Mouse (Mus musculus): Measurements from ENCODE around the gene Neu4. TPM values are rescaled to one million over a fixed set of nuclear protein-coding genes. Genes with fewer than 3 reads are reported as not detected.
"Not testable (repeated sequence)": the region's sequence is repeated elsewhere in the genome, so short reads cannot be mapped to it uniquely, and the experiment has no call there.

Gene Neu4
- polyA plus RNA-seq, 1 experiment = not detected

DNA sequence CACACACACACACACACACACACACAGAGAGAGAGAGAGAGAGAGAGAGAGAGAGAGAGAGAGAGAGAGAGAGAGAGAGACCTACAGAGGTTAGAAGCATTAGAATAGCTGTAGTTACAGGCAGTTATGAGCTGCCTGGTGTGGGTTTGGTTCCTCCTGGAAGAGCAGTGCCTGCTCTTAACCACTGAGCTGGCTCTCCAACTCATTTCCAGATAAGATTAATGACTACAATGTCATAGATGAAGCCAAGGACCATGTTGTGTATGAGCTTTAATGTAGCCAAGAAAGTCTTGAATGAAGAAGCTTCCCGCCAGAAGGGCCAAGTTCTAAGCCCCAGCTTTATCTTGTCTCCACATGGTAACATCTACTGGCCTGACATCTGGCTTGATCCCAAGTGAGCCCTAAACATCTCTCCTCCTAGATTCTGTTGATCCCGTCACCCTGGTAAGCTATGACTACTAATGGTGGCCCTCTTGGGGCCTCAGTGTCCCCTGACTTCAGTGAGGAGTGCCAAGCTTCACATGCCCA, 12.9 kb downstream of the Neu4 start:
- Histone ChIP-seq H3K4me3 (ENCODE audit: insufficient read depth, low read depth, low read length) (no peak overlapping the region), H3K4me1 (ENCODE audit: control insufficient read depth, insufficient read depth, insufficient read length, low read length) (no peaks in the 10 kb centered on the region), H3K27ac (replicated peaks; ENCODE audit: low read depth, low read length) (no peak overlapping the region)

DNA sequence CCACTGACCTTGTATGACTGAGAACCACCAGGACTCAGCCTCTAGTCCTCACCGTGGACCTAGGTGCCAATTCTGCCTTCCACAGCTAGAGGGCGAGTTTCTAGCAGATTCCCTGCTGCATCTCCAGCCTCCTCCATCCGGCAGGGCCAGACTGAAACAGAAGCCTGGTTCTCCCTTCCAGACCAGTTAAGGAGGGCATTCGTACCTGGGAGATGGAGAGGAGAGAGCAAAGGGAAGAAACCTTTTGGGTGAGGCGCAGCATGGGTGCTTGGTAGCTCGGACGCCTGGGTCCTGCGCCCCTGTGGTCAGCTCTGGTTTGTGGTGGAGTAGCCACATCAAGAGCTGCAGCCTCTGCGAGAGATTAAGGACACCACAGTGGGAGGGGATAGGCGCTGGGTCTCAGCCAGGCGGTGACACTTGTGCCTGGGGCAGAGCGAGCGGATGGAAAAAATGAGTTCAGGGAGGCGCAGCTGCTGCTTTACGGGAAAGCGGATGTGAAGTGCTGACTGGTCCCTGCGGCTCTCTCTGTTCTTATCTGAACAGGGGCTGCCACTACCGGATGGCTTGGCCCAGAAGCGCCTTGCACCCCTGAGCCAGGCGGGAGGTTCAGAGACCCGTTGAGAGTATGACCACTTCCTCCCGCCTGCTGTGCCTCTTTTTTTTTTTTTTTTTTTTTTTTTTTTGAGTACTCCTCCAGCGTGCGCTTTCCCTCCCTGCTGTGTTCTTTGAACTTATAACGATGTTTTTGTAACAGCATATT, 14.9 kb downstream of the Neu4 start:
- Histone ChIP-seq H3K4me3 (ENCODE audit: insufficient read depth, low read depth, low read length) (peak overlapping the region; percentile 31), H3K27ac (replicated peaks; ENCODE audit: low read depth, low read length) (no peak overlapping the region), H3K4me1 (ENCODE audit: control insufficient read depth, insufficient read depth, insufficient read length, low read length) (no peaks in the 10 kb centered on the region)

DNA sequence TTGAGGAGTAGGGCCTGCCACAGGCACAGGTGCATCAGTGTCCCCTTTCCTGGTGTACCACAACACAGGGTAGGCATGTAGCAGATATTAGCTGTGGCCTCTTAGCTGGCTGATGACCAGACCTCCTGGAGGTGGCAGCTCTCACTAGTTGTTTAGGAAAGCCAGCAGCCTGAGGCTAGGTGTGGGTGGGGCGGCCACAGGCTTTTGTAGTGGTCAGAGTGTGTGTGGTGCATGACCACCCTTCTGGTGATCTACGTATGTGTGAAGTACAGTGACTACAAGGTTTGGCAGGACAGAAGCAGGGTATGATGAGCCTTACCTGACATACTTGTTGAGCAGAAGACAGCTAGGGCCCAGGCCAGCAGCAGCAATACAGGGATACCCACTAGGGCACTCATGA, 20.1 kb downstream of the Neu4 start:
- H3K27ac ChIP-seq (replicated peaks; ENCODE audit: low read depth, low read length) = no peak overlapping the region
- no peak overlapping the region for H3K4me3 ChIP-seq (ENCODE audit: insufficient read depth, low read depth, low read length)
- no peaks in the 10 kb centered on the region for H3K4me1 ChIP-seq (ENCODE audit: control insufficient read depth, insufficient read depth, insufficient read length, low read length)

DNA sequence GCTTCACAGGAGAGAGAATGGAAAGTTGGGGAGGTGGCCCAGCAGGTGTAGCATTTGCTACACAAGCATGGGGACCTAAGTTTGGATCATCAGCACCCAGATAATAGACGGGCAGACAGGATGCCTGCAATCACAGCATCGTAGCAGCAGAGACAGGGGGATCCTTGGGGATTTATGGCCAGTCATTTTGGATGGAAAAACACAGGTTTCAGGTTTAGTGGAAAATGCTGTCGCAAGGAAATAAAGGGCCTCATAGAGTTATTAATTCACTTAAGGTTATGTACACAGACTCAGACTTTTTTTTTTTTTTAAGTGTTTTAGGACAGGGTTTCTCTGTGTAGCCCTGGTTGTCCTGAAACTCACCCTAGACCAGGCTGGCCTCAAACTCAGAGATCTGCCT, 25.3 kb downstream of the Neu4 start:
- H3K4me1 ChIP-seq (ENCODE audit: control insufficient read depth, insufficient read depth, insufficient read length, low read length) = no peaks in the 10 kb centered on the region
- no peak overlapping the region for H3K27ac ChIP-seq (replicated peaks; ENCODE audit: low read depth, low read length)
- no peak overlapping the region for H3K4me3 ChIP-seq (ENCODE audit: insufficient read depth, low read depth, low read length)

DNA sequence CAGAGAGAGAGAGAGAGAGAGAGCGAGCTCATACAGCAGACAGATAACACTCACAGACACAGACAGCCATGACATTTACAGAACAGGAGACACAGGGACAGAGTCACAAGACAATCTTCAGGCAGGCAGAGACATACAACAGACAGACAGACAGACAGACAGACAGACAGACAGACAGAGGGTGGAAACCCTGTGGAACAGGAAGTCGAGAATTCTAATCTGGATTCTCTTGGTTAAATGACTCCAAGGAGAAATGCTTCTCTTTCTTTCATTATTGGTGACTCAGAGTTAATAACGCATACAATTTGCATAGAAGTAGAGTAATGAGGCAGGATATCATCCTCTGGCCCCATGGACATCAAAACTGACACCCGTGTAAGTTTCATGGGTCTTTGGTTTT, 26.3 kb downstream of the Neu4 start:
- no peak overlapping the region for H3K4me3 ChIP-seq (ENCODE audit: insufficient read depth, low read depth, low read length)
- no peaks in the 10 kb centered on the region for H3K4me1 ChIP-seq (ENCODE audit: control insufficient read depth, insufficient read depth, insufficient read length, low read length)
- H3K27ac ChIP-seq (replicated peaks; ENCODE audit: low read depth, low read length) = no peak overlapping the region

DNA sequence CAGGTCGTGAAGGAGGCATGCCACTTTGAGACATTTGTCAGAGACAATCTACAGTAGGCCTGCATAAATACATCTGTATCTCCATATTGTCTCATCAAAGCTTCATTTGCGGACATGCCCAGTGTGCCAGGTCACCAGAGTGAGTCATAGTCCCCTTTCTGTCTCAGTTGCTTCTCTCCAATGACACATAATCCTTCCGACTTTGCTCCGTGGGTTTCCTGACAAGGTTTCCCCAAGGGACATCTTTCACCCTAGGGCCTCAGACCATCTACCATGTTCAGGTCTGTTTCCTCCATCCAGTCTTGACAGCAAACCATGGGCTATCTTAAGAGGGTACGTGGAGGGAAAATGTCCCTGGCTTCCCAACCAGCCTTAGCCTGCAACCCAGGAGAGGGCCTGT, 30.9 kb downstream of the Neu4 start:
- H3K4me1 ChIP-seq (ENCODE audit: control insufficient read depth, insufficient read depth, insufficient read length, low read length) = no peaks in the 10 kb centered on the region
- no peak overlapping the region for H3K4me3 ChIP-seq (ENCODE audit: insufficient read depth, low read depth, low read length)
- H3K27ac ChIP-seq (replicated peaks; ENCODE audit: low read depth, low read length) = no peak overlapping the region

DNA sequence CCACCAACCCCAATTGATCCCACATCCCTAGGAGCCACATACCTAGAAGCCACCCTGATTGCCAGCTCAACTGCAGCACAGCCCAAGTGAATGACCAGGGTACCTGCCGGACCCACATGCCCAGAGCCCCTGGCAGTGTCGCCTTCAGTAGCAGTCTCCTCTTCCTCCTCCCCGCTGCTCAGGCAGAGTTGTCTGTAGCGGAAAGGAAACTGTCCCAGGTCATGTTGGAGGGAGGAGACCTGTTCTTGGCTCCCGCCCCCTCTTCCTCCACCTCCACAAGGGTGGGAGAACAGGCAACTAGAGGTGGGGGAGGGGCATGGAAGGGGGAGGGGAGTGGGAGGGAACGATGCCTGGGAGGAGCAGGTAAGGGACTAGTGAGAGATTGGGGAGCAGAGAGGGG, 32.1 kb downstream of the Neu4 start, which contains the start of gene Pdcd1:
TSS of gene Pdcd1 (minus strand) at position 181 of the 400 bp plus-strand sequence.
- H3K27ac ChIP-seq (replicated peaks; ENCODE audit: low read depth, low read length) = no peak within 1 kb of the TSS
- H3K4me1 ChIP-seq (ENCODE audit: control insufficient read depth, insufficient read depth, insufficient read length, low read length) = no peaks in the 10 kb centered on the region
- H3K4me3 ChIP-seq (ENCODE audit: insufficient read depth, low read depth, low read length) = no peak within 1 kb of the TSS

DNA sequence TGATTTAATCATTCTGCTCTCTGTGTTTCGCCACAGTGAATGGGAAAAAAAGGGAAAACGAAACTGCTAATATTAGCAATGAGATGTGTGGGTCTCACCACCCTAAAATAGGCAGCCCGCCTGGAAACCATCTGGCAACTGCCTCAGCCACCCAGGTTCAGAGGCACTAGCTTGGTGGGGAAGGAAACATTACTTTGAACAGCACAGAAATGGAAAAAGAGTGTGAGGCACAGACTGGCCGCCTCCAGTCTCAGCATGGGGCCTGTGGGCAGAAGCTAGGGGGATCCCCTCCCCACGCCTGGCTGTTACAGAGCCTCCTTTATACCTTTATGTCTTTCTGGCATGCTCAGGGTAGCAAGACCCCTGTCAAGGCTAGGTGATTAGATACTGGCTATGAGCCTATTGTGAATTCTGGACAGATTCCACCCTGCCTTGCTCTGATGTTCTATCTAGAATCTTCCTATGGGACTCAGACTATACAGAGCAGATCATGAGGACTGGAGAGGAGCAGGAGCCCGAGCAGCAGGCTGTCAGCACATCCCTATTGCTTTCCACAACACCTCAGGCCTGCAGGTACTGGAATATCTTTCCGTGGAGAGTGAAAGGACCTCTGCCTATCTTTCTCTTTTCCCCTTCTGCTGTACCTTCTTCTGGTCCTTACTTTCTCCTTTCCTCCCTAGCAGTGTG, 33.4 kb downstream of the Neu4 start:
- no peak overlapping the region for H3K4me3 ChIP-seq (ENCODE audit: insufficient read depth, low read depth, low read length)
- H3K4me1 ChIP-seq (ENCODE audit: control insufficient read depth, insufficient read depth, insufficient read length, low read length) = no peaks in the 10 kb centered on the region
- H3K27ac ChIP-seq (replicated peaks; ENCODE audit: low read depth, low read length) = no peak overlapping the region

DNA sequence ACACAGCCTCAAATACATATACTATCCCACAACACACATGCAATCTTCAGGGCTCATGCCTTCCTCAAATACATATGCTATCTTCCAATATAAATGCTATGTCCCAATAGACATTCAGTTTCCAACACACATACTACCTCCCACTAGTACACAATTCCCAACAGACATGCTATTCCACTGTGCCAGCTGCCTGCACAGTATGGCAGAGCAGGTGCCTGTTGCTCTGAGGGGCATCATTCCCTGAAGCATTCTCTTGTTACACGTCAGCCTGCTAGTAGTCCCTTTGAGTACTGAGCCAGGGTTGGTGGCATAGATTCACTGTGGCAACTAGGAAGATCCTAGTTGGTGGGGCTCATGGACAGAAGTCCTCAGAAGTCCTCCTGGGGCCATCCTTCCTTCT, 34.2 kb downstream of the Neu4 start:
- Histone ChIP-seq H3K27ac (replicated peaks; ENCODE audit: low read depth, low read length) (no peak overlapping the region), H3K4me1 (ENCODE audit: control insufficient read depth, insufficient read depth, insufficient read length, low read length) (no peaks in the 10 kb centered on the region), H3K4me3 (ENCODE audit: insufficient read depth, low read depth, low read length) (no peak overlapping the region)

DNA sequence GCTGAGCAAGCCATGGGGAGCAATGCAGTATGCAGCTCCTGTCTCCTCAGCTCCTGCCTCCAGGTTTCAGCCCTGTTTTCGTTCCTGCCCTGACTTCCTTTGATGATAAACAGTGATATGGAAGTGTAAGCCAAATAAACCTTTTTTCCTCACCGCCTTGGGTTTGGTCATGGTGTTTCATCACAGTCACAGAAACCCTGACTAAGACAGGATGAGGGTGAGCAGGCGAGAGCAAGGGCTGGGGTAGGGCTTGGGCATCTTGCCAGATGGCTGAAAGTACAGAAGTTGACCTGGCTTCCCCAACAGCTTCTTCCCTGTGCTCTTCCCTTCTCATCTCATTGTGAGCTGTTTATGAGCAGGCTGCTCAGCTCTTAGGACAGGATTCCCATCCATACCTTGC, 35.7 kb downstream of the Neu4 start:
- no peak overlapping the region for H3K27ac ChIP-seq (replicated peaks; ENCODE audit: low read depth, low read length)
- no peak overlapping the region for H3K4me3 ChIP-seq (ENCODE audit: insufficient read depth, low read depth, low read length)
- no peaks in the 10 kb centered on the region for H3K4me1 ChIP-seq (ENCODE audit: control insufficient read depth, insufficient read depth, insufficient read length, low read length)

DNA sequence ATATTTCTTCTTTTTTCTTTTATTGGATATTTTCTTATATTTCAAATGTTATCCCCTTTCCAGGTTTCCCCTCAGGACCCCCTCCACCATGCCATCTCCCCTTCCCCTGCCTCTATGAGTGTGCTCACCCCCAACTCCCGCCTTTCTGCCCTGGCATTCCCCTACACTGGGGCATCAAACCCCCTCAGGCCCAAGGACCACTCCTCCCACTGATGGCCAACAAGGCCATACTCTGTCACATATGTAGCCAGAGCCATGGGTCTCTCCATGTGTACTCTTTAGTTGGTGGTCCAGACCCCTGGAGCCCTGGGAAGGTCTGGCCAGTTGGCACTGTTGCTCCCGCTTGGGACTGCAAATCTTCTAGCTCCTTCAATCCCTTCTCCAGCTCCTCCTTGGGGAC, 37.1 kb downstream of the Neu4 start:
- no peak overlapping the region for H3K4me3 ChIP-seq (ENCODE audit: insufficient read depth, low read depth, low read length)
- H3K27ac ChIP-seq (replicated peaks; ENCODE audit: low read depth, low read length) = no peak overlapping the region
- no peaks in the 10 kb centered on the region for H3K4me1 ChIP-seq (ENCODE audit: control insufficient read depth, insufficient read depth, insufficient read length, low read length)

DNA sequence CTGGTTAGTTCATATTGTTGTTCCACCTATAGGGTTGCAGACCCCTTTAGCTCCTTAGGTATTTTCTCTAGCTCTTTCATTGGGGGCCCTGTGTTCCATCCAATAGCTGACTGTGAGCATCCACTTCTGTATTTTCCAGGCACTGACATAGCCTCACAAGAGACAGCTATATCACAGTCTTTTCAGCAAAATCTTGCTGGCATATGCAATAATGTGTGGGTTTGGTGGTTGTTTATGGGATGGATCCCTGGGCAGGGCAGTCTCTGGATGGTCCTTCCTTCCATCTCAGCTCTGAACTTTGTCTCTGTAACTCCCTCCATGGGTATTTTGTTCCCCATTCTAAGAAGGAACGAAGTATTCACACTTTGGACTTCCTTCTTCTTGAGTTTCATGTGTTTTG, 38.0 kb downstream of the Neu4 start:
- H3K27ac ChIP-seq (replicated peaks; ENCODE audit: low read depth, low read length); H3K4me3 ChIP-seq (ENCODE audit: insufficient read depth, low read depth, low read length); H3K4me1 ChIP-seq (ENCODE audit: control insufficient read depth, insufficient read depth, insufficient read length, low read length): not testable (repeated sequence)

DNA sequence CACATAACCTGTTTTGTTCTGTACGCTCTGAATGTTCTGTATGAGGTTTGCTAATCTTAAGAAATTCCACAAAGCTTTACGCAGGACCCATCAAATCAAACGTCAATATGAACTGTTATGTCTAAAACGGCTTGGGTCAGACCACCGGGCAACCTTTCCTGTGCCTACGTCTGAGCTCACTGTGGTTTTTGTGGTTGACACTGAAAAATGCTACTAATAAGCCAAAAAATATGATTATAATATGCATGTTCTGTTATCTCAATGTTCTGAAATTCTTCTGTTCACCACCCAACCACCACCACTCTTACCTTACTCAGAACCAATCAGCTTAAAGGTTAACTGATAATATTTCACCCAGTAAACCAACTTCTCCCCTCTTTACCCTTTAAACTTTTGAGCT, 54.5 kb downstream of the Neu4 start:
- H3K4me1 ChIP-seq (ENCODE audit: control insufficient read depth, insufficient read depth, insufficient read length, low read length) = no peaks in the 10 kb centered on the region
- H3K4me3 ChIP-seq (ENCODE audit: insufficient read depth, low read depth, low read length) = no peak overlapping the region
- H3K27ac ChIP-seq (replicated peaks; ENCODE audit: low read depth, low read length) = no peak overlapping the region

DNA sequence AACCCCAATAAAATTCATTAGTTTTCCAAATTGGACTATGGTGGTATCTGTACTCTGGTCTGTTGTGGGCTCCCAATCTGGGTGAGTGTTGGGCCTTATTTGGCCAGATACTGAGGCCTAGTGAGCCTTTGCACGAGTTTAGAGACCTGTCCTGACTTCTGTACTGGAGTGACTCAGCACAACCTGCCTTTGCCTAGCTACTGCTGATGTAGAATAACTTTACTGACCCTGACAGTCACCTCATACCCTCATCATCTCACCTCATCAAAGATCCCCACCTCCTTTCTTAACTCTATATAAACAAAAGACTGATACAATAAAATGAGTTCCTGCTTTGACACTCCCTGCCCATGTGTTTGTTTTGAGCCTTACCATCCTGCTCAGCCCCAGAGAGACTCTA, 56.5 kb downstream of the Neu4 start:
- no peak overlapping the region for H3K4me3 ChIP-seq (ENCODE audit: insufficient read depth, low read depth, low read length)
- no peak overlapping the region for H3K27ac ChIP-seq (replicated peaks; ENCODE audit: low read depth, low read length)
- H3K4me1 ChIP-seq (ENCODE audit: control insufficient read depth, insufficient read depth, insufficient read length, low read length) = no peaks in the 10 kb centered on the region
